Mouse (Mus musculus) ovary, postnatal 10 days (tissue): Measurements from ENCODE around the gene Gm20388.

Experiments used
- DNase-seq: peaks from one replicate; pipeline ENCODE4 v3.0.0; 2022; ENCODE audit warnings: low spot score

Gm20388 gene

GRCm38 (mm10) chr8:120396756-120397155, 486.1 kb downstream of the Gm20388 start:
- DNase-seq = no peak

DNA sequence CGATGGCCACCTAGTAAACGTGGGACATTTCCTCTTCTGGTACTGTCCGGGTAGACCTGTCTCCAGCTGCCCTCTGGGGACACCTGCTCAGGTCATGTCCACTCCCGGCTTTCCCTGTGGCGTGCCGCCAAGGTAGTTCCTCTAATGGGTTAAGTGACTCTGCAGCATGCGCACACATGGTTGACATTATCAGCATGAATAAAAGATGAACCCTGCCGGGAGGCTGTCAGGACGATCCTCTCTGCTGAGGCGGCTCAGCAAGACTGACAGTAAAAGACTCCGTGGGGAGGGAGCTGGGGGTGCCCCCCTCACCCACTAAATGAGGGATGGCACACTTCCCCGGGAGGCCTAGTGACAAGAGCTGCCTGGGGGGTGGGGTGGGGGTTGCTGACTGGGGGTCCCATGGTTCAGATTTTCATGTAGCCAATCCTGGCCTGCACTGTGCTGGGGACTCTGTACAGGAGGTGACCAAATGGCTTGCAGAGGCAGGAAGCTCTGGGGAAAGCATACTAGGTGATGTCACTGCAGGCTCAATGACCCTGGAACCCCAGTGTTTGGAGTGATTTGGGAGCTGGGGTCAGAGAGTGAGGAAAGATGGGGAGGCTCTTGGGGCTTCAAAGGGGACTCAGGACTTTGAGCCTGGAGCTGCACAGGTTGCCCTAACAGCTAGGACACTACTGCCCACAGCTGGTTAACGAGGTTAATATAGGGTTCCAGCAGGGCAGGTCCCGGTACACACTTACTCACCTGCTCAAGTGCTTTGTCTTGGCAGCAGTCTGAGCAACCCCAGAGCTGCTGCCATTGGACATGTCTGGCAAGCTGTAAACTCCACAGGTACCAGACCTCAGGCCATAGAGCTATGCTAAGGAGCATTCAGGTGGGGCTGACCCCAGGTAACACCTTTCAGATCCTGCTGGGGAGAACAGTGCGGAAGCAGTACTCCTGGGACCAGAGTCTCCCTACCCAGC, 487.1 kb downstream of the Gm20388 start:
- no peak for DNase-seq

DNA sequence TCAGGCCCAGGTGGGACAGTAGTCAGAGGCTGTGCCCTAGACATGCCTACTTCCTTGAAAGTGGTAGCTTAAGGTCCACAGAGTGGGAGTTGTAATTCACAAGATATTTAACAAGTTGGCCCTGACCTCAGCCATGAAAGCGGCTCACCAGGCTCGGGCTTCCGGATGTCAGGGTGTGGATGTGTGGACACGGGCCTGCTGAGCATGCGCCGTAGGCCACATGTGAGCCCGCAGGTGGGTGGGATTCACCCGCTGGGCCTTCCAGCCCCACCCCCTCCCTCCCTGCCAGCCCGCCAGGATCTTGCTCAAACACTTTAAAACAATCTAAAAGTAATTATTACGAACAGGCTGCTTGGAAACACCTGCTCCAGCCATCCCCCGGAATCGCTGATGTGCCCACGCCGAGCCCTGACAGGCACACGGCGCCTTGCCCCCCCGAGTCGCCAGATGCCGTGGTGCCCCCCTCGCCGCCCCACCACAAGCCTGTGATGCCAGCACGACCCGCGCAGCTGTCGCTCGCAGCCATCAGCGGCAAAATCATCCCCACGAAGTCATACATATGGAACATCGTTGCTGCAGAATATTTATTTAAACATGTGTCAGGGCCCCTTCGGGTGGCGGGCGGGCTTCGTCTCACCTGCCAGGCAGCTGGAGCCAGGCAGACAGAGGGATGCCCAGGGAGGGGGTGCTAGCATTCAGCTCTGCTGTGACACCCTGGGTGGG, 488.7 kb downstream of the Gm20388 start:
- no peak for DNase-seq

GRCm38 (mm10) chr8:120401216-120401615, 490.6 kb downstream of the Gm20388 start:
- DNase-seq = no peak

- no peak for DNase-seq
Observed at GRCm38 (mm10) chr8:120401712-120402111, 491.1 kb downstream of the Gm20388 start.

DNA sequence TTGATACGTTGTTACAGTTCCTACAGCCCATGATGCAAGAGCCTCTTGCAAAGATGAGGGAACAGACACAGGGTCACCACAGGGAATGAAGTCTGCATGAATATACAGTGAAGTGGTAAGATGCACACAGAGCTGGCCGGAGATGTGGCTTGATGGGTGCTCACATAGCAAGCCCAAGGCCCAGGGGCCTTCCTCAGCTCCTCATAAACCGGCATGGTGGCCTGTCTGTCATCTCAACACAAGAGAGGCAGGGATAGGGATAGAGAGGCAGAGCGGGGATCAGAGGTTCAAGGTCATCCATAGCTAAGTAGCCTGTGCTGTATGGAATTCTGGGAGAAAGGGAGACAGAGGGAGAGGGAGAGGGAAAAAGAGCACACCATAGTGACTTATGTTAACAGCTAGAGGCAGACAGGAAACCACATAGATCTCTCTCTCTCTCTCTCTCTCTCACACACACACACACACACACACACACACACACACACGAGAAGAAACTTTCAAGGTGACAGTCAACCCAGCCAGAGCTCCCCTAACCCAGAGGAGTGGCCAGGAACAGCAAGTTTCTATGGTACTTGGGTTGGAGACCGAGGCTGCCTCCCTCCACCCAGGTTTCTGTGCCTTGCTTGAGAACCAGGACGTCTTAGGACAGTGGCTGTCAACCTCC, 493.1 kb downstream of the Gm20388 start:
- DNase-seq = no peak

DNA sequence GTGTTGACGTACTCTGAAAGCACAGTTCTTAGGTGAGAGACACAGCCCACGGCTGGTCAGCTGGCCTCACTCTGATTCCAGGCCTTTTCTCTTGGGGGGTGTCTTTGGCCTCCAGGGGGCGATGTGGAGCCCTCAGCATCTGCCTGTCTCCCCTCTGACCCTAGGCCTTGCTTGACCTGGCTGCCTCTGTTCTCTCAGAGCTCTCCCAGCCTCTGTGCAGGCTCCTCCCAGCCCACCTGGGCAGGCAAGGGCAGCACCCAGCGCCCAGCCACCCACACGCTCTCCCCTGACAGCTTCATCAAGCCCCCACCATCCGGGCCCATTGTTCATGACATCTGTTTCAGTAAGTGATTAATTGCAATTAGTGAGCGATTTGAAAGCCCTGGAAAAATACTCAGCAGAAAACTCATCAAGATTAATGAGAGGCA, 494.0 kb downstream of the Gm20388 start:
- DNase-seq = no peak

DNA sequence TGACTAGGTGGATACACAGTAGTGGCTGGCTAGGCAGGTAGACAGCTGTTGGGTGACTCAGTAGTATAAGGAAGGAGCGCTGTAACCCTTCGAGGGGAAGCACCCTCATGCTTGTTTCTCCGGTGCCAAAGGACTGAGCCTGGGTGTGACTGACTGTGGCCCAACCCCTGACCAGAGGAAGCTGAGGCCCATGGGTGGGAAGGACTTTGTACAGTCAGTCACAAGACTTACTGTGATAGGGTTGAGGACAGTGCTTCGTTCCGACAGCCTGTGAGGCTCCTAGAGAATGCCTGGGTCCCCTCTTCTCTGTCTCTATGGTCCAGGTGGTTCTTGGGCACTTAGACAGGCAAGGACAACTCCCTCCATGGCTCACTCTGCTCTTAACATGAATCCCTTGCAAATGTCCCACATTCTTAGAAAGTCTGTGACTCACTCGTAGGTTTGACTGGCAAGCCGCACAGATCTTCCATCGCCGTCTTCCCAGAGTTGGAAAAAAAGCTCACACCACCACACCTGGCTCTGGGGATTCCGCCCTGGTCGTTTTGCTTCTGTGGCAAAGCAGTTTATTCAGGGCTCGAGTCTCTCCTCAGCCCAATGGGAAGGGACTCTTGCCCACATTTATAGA, 495.5 kb downstream of the Gm20388 start:
- no peak for DNase-seq

GRCm38 (mm10) chr8:120407701-120408240, 497.1 kb downstream of the Gm20388 start:
- DNase-seq = no peak

- no peak for DNase-seq
Observed at GRCm38 (mm10) chr8:120408241-120409215, 497.9 kb downstream of the Gm20388 start.

DNA sequence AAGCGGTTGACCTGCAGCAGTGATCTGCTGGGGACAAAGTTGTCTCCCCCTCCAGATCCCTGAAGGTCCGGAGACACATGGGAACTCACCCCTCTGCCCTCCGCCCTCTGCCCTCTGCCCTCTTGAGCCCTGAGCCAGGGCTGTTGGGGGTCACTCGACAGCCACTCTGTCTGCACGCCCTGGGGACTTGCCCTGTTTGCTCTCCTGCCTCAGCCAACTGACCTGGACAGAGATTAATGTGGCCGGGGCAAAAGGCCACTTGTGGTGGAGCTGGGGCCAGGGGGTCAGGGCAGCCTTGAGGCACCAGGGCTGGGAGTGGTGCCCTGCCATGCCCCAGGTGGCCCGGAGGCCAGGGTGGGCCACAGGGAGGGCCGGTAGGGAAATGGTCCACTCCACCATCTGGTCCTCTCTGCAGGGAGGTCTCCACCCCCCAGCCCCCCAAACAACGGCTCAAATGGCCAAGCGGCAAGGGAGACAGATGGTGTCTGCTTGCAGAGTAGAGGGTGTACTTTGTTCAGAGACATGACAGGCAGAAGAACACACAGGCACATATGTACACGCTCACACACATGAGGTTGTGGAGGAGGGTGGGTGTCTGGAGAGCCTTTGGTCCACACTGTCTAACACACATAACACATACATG, 498.9 kb downstream of the Gm20388 start:
- DNase-seq = no peak

DNA sequence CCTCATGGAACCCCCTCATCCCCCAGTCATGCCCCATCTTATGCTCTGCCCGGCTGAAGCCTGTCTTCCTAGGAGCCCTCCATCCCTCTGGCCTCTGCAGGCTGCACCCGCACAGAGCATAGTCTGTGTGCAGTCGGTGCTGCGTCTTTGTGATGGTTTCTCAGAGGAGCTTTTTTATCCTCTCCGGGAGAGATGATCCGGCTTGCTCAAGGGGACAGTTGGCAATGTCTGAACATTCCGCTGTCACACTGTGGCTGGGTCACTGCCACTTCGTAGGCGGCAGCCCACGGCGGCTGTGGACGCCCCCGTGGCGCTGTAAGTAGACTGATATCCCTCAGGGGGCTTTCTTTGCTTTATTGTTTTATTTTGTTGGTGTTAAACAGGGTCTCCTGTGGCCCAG, 500.4 kb downstream of the Gm20388 start:
- no peak for DNase-seq

DNA sequence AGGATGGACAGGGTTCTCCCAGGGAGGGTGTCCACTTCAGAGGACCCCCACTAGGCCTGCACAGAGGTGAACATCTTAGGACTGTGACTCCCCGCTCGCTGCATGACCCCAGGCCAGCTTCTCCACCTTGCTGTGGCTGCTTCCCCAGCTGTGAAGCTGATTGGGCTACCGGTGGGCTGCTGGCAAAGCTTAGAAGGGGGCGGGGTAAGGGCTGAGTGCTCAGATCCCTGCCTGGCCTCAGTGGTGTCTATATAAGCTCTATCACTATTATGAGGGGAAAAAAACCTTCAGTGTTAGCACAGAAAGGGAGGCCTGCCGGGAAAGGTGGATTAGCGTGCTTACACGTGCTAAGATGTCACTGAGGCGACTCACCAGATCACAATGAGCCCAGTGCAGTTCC, 501.2 kb downstream of the Gm20388 start:
- no peak for DNase-seq

DNA sequence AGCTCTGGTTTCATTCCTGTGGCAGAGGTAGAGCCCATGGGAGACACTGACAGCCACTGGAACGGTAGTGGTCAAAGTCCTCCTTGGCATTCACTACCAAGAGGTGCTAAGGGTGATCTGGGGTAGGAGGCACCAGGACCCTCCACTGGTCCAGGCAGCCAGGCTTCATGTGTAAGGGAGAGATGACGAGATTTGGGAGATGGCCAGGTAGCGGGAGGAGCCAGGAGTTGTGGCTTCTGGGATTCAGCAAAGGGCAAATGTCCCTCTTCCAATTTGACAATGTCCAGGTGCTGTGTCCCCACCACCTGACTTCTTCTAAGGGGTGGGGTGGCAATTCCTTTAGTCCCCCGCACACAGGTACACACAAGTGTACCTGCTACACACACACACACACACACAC, 501.7 kb downstream of the Gm20388 start:
- DNase-seq = no peak

DNA sequence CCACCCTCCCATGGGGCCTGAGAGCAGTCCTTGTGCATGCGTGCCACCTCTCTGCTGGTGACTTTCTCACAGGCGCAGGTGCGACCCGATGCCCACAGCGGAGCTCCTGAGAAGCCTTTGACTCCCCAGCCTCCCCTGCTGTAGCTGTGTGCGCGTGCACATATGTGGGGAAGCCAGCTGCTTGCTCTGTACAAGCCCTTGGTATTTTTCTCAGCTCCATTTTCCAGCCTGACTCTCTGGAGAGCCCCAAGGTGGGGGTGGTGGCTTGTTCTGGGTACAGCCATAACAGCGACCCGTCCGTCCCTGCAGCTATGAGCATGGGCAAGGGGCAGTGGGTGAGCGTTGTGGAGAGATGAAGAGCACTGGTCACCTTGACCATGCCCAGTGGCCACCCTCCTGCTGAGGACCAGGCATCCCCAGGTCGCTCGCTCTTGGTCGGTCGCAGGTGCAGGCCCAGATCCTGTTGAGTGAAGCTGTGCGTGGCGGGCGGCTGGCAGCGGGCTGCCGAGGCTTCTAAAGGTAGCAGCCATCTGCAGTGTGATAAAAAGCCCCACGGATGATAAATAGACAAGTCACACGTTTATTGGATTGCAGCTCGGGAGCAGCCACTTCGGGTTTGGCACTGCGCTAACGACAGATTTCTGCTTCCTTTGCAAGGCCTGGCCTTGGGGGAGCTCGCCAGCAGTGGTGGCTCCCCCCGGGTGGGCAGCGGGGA, 502.4 kb downstream of the Gm20388 start:
- no peak for DNase-seq

DNA sequence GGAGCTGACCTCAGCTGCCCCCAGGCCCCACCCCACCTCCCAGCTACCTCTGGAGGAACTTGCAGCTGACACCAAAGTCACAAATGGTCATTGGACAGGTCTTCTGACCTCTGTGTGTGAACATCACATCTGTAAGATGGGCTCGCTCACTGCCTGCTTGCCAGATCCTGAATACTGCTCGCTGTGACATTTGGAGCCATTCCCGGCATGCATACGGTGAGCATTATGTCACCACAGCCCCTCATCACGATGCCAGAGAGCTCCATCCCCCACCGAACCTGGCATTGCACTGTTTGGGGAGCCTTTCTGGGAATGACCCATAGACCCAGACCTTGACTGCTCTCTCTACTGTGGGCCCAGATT, 503.0 kb downstream of the Gm20388 start:
- no peak for DNase-seq

DNA sequence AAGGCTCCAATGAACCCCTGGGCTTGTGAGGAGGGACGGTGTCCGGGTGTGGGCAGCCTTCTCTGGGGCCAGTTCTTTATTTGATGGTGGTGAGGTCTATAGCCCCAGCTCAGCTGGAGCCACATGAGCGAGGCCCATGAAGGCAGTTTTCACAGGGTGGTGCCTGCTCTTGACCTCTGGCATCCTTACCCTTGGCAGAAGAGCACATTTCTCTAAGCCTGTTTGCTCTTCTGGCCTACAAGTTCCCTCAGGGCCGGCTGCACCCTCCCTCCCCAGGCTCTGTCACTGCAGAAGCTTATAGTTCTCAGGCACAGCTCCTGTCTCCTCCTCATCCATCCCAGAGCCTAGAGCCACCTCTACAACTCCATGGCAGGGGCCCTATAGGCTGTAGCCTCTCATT, 503.6 kb downstream of the Gm20388 start:
- DNase-seq = no peak

GRCm38 (mm10) chr8:120415474-120415873, 504.8 kb downstream of the Gm20388 start:
- DNase-seq = no peak

GRCm38 (mm10) chr8:120416173-120416521, 505.5 kb downstream of the Gm20388 start:
- DNase-seq = no peak
